Mouse (Mus musculus) CD4-positive helper T cell, adult 2 months (primary cell): ENCODE data around the gene Pcbp2.

ENCODE experiments used
- DNase-seq: peaks from one replicate; pipeline ENCODE4 v3.0.0-alpha.2; 2012; ENCODE audit warnings: low read depth, missing footprints, low spot score

Pcbp2 gene

DNA sequence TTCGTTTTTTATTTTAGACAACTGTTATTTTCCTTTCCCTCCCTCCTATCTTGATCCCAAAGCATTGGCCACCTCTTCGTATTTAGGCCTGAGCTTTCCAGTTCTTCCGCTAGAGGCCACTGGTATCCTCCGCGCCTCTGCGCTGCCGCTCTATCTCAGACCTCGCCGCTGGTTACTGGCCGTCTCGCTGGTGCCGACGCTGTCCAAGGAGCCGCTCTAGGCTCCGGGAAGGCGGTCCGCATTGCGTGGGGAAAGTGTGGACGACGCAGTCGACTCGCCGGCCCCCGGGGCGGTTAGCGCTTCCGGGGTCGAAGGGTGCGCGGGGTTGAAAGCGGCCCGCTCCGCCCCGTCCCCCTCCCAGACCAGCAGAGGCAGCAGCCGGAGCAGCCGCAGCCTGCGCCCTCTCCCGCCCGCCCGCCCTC, at the start of gene Pcbp2:
Gene Pcbp2 (plus strand): TSS at position 357 of the 422 bp plus-strand sequence.
- peak; percentile 98 for DNase-seq

DNA sequence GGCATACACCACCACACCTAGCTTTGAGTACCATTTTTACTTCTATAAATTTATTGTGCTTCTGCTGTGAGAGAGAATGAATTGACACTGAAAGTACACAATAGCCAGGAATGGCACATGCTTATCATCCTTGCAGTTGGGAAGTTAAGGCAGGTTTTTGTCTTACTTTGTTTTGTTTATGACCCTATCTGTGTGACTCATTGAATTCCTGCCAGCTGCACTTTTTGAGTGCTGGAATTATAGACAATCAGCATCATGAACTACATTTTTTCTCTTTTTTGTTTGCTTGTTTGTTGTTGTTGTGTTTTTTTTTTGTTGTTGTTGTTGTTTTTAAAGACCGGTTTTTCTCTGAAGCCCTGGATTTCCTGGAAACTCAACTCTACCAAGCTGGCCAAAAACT, 49.4 kb upstream of the Pcbp2 start:
- DNase-seq, result no peak

DNA sequence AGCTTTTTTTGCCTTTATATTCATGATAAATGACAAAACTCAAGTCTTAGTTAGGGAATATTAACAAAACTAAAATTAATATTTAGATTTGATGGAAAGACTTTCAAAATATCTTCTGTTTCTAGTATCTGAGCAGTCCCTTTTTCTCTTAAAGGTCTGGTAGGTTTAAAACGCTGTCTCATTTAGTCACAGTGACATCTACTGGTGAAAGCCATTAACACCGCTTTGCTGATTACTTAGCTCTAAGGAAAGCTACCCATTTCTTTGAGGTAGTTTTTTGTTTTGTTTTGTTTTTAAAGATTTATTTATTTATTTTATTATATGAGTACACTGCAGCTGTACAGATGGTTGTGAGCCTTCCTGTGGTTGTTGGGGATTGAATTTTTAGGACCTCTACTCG, 48.9 kb upstream of the Pcbp2 start:
- peak; percentile 74 for DNase-seq

DNA sequence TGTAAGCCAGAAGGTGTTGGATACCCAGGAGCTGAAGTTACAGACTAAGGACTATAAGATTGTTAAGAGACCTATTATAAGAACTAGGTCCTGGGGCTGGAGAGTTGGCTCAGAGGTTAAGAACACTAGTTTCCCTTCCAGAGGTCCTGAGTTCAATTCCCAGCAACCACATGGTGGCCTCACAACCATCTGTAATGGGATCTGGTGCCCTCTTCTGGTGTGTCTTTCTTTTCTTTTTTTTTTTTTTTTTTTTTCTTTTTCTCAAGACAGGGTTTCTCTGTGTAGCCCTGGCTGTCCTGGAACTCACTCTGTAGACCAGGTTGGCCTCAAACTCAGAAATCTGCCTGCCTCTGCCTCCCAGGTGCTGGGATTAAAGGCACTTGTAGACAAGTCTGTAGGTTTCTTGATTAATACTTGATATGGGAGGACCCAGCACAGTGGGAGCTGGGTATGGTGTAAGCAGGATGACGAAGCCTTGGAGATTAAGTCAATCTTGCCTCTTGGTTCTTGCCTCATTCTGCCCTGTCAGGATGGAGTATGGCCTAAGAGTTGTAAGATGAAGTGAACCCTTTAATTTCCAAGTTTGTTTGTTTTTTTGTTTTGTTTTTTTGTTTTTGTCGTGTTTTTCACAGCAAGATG, 46.6 kb upstream of the Pcbp2 start:
- no peak for DNase-seq

DNA sequence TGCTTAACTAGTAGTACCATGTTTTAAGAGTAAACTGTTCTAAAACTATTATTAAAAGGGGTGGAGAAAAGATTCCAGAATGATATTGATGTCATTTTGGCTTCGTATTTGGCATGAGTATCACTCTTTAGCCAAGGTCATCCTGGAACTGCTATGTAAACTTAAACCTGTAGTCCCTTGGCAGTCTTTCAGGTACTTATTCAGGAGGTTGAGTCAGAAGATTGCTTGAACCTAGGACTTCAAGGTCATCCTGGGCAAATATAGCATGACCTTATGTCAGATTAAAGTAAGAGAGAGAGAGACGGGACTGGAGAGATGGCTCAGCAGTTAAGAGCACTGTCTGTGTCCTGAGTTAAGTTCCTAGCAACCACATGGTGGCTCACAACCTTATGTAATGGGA, 45.7 kb upstream of the Pcbp2 start:
- DNase-seq, result no peak

DNA sequence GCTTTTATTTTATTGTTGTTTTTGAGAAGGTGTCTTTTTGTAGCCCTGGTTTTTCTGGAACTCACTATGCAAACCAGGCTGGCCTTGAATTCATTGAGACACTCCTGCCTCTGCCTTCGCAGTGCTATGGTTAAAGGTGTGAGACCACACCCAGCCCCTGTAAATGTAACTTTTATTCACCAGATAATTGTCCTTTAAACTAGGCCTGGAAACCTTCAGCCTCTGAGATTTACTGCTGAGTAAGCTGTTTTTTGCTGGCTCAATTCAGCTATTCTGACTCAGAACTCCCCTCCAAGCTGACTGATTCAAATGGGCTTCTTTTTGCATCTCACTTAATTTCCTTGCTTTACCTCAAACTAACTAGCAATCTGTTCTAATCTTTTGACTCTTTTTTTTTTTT, 43.4 kb upstream of the Pcbp2 start:
- no peak for DNase-seq

DNA sequence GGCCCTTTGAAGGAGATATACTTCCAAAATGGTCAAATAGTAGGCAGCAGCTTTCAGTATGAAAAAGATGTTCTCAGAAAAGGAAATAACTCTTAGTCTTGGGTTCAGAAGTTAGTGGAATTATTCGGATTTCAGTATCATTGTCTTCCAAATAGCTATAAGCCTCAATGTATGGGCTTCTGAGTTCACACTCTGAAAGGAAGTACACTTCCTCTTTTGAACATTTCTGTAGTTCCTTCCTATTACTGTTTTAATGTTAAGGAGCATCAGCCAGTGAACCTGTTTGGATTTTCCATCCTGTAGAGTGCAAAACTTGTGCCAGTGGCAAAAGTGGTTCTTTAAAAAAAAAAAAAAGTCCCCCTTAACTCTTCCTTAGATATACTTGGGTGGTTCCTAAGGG, 38.3 kb upstream of the Pcbp2 start:
- DNase-seq, result no peak

DNA sequence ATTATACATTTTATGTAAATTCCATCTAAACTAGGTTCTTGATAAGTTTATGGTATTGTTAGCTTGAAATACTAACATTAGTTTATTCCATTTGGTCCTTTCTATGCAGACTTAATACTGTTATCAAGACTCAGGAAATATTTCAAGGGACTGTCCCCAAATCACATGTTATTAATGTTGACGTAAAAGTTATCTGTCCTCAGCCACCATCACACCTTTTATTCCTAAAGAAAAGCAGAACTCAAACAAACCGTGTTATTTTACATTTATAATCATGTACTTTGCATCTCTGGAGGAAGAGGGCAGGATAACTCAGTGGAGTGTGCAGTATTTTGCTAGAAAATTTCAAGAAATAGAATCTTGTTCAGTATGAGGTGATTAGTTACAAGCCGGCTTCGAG, 37.2 kb upstream of the Pcbp2 start:
- DNase-seq, result no peak

DNA sequence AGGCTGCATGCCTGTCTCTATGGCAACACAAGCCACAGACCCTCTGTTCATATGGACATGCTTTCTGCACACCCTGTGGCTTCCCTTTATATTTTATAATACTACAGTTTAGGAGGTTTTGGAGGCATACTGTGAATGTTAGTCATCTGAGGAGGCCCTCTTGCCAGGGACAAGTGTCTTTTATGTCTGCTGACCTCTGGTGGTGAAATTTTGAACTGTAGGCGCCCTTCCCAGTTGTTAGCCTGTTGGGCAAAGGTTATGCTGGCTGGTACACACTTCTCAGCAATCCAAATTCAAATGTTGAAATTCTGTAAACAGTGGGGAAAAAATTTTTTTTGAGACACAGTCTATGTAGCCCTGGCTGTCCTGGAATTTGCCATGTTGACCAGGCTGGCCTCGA, 27.8 kb upstream of the Pcbp2 start:
- DNase-seq, result peak; percentile 79

DNA sequence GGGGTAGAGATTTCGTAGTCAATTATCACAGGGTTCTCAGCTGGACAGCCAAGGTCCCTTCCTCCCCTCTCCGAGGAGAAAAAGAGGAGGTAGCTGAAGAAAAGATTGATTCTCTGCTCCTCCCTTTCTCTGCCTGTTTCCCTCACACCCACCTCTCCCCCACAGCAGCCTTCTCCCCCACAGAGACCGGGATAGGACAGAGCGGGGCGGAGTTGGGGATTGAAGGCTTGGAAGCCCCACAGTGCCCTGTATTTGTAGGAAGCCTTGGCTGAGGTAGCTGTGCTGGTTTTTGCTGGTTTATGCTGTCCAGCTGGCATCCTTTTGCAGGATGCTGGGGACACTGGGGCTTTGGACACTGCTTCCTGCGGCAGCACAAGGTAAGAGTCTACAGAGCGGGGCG, 25.2 kb upstream of the Pcbp2 start, which contains the start of gene Amhr2:
Gene Amhr2 (plus strand): TSS at position 222 of the 400 bp plus-strand sequence.
- no peak for DNase-seq

DNA sequence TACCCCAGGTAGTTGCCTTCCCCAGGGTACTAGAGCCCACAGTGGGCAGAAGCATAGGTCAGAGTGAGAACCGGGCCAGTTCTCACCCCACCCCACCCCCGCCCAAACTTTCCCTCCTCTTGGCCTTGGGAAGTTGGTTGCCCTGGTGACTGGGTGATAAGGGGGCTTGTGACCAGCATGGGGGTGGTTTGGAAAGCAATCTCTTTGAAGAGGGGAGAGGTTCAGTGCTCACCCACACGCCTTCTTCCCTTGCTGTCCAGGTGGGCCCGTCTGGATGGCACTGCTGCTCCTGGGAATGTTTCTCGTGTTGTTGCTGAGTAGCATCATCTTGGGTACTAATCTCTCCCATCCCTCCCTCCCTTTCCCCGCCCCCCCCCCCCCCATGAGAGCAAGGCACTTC, 23.9 kb upstream of the Pcbp2 start:
- no peak for DNase-seq

DNA sequence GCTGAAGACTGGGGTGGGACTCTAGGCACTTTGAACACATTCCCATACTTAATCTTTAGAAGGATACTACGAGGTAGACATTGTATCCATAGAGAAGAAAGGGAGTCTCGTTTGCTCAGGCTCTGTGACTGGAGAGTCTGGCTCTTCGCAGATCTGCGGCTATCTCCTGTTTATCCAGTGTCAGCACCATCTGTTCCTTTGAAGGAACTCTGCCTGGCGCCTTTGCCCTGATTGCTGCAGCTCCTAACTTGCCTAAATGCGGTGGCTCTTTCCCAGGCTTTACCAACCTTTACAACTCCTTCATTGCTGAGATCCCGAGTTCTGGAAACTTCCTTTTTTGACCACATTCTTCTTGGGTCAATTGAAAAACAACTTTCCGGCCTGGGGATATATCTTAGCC, 21.0 kb upstream of the Pcbp2 start:
- no peak for DNase-seq

DNA sequence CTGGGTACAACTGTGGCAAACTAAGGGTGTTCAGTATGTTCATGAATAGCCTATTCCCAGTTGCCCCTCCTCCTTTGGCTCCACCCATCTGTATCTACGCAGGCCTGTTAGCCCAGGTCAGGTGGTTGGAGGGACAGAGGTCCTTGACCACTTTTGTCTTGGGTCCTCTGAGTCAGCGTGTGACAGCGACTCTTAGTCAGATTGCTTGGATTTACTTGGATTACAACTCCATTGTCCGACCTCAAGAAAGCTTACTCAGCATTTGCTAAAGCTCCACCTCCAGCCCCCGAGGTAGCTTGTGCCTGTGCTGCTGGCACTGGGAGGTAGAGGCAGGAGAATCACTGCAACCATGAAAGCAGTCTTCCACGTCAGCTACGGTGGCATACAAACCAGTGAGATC, 19.4 kb upstream of the Pcbp2 start:
- DNase-seq, result no peak

DNA sequence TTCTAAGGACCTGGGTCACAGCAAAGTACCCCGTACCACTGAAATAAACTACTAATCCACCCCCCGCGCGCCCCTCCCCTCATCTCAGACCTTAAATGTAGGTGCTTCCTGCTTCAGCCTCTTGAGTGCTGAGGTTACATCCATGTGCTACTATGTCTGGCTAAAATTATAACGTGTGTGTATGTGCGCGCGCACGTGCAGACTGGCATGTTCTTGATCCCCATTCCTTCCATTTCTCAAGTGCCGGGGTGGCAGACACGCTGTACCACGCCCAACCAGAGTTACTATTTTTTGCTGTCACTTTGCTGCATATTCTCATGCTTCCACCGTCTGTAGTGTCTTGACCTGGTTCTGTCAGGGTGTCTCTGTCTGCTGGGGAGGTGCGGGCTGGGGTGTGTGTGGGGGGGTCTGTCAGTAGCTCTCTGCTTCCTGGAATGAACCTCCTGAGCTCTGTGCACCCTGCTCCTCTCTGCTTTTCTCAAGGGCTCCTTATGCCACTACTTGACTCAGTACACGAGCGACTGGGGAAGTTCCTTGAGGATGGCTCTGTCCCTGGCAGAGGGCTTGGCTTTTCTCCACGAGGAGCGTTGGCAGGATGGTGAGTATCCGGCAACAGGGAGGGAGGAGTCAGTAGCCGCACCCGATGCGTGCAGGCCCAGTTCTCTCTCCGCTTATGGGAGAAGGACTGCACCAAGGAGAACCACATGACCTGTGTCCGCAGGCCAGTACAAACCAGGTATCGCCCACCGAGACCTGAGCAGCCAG, 18.5 kb upstream of the Pcbp2 start:
- no peak for DNase-seq

DNA sequence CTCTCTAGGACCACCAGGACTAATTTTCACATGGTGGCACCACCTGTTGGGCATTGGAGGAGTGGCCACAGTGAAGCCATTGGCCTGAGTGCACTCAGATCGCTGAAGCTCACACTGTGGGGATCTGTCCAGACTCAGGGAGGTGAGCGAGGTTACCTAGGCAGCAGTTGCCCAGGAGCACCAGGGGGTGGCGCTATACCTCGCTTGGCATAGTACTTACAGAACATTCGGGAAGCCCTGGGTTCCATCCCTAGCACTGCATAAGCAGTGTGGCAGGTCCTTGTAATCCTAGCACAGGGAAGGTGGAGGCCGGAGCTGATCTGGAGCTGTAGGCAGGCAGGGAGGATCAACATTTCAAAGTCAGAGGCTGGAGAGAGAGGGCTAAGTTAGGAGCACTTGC, 14.3 kb upstream of the Pcbp2 start:
- peak; percentile 39 for DNase-seq

DNA sequence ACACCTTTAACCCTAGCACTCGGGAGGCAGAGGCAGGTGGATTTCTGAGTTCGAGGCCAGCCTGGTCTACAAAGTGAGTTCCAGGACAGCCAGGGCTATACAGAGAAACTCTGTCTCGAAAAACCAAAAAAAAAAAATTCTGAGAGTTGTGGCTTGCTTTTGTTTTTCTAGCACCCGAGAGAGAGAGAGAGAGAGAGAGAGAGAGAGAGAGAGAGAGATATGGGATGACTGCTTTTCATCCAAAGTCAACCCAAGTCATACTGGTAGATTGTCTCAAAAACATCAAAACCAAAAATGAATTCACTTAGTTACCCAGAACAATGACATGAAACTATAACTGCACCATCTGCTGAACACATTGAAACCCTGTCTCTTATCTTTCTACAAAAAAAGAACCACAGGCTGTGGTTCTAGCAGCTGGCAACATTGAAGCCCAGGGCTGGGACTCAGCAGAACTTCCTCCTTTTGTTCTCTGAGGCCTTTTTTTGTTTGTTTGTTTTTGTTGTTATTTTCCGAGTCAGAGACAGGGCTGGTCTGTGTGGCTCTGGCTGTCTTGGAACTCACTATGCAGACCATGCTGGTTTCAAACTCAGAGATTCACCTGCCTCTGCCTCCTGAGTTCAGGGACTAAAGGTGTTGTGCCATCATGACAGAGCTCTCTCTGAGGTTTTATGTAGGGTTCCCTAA, 12.1 kb upstream of the Pcbp2 start:
- peak; percentile 84 for DNase-seq

DNA sequence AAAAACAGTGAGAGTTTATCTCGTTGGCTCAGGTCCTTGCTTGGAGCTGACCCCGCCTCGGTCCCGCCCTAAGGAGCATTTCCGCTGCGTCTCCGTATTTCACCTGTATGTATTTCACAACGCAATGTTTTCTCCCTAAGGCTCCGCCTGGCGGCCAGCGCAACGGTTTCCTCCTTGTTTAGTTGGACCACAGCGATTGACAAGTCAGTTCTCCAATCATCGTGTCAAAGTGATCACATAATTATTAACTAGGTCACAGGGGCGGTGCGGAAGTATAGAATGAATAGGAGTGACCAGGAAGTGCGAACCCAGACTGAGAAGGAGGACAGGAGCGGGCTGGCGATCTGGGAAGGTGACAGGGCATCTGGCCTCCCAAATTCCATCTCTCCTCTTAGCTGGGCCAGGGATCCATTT, 11.4 kb upstream of the Pcbp2 start, which contains the start of gene Prr13:
Gene Prr13 (plus strand): TSS at position 125 of the 414 bp plus-strand sequence.
- peak; percentile 97 for DNase-seq

DNA sequence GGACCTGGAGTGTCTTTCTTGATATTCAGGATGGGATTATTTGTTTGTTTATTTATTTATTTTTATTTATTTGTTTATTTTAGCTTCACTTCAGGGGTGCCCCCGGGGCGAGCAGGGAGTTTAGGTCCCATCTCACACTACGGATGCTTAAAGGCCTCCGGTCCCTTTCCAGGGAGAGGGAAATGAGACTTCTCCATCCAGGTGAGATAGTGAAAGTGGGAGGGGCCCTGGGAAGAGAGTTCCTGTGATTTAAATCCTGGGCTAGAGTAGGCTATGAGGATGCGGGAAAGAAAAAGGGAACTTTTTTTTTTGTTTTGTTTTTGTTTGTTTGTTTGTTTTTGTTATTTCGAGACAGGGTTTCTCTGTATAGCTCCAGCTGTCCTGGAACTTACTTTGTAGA, 11.0 kb upstream of the Pcbp2 start:
- DNase-seq, result no peak

DNA sequence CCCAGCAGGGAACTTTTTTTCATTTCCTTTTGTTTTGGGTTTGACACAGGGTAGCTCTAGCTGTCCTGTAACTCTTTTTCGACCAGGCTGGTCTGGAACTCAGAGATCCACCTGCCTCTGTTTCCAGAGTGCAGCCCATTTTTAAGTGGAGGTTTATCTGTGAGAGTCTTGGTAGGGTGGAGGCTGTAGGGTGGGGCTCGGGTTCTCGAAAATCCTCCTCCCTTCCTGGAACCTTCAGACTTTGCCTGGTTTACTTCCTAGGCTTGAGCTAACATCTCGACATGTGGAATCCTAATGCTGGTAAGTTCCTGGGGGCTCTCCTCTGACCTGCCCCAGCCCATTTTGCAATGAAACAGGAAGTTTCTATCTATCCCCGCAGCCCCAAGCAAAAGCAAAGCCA, 10.5 kb upstream of the Pcbp2 start:
- peak; percentile 25 for DNase-seq

DNA sequence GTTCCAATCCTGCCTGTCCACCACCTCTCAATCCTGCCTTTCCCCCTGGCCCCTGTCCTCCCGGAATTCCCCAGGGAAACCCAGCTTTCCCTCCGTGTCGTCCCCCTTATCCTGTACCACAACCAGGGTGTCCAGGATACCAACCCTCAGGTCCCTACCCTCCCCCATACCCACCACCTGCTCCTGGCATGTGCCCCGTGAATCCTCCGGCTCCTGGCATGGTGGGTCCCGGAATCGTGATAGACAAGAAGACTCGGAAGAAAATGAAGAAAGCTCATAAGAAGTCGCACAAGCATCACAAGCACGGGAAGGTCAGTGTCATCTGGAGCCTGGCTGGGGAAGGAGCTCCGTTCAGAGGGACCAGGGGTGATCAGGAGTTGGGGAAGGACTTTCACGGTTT, 9.9 kb upstream of the Pcbp2 start:
- no peak for DNase-seq

DNA sequence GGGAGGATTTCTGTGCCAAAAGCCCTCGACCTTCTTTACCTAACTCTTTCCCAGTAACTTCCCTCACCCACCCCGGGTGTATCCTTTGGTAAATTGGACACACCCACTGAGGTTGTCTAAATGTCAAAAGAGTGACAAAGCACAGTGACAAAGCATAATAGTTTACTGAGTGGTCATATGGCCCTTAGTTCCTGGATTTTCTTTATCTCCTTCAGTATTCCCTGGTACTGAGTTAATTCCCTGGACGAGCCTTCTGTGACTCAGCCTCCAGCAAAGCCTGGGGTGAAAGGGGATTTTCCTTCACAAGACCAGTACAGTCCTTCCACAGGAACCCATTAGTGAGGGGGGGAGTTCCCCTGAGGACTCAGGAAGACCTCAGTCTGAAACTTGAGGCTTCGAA, 9.4 kb upstream of the Pcbp2 start:
- peak; percentile 16 for DNase-seq

DNA sequence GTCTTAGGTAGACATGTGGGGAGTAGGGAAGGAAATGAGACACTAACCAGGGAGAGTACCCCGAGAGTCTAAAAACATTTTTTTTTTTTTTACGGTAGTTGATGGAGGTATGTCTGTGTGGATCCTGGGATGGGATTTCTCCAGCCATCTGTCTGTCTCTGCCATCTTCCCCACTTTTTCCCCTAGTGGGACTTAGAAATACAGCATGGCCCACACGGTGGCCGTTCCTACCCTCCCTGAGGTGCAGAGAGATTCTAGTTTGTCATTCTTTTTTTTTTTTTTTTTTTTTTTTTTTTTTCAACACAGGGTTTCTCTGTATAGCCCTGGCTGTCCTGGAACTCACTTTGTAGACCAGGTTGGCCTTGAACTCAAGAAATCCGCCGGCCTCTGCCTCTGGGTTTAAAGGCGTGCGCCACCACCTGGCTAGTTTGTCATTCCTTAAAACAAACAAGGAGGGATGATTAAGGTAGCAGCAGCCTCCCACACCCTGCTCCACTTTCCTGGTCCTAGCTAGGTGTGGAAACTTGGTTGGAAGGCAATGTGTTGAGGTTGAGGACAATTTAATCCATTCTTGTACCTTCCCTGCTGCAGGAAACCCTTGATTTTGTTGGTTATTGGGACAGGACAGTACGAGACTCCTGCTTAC, 8.8 kb upstream of the Pcbp2 start:
- DNase-seq, result no peak
